Mouse (Mus musculus): ENCODE measurements around the gene Tldc2. TPM values are rescaled to one million over a fixed set of nuclear protein-coding genes. Genes with fewer than 3 reads are reported as not detected.

Gene Tldc2
- polyA plus RNA-seq, 1 experiment = not detected

- WGBS = 96% methylated on average over 4 of the region's 4 CpGs
- no peak for DNase-seq
- Histone ChIP-seq H3K4me1 (replicated peaks; ENCODE audit: control insufficient read depth, insufficient read depth, low read length) (peaks cover 5% of the 10 kb centered on the region), H3K27ac (ENCODE audit: control insufficient read depth, insufficient read depth, low read length) (no peak overlapping the region), H3K27me3 (ENCODE audit: control insufficient read depth, insufficient read depth, low read length) (no peaks in the 10 kb centered on the region), H3K36me3 (ENCODE audit: control insufficient read depth, insufficient read depth, low read length) (no peaks in the 10 kb centered on the region), H3K4me3 (ENCODE audit: control insufficient read depth, insufficient read depth, low read length) (no peak overlapping the region)
- TF ChIP-seq CTCF (IDR thresholded peaks at IDR 0.05; ENCODE audit: borderline replicate concordance, control insufficient read depth, extremely low read depth, insufficient read depth, low read length, poor library complexity) (no peak), POLR2A (IDR thresholded peaks at IDR 0.05; ENCODE audit: control insufficient read depth, extremely low read depth, insufficient read depth, low read length, poor library complexity) (no peak)
Measured at GRCm38 (mm10) chr2:157053787-157054186, 33.1 kb upstream of the Tldc2 start.

GRCm38 (mm10) chr2:157054297-157054696 is 32.6 kb upstream of the Tldc2 start:
- DNase-seq = no peak
- WGBS = 89% methylated on average over 8 of the region's 8 CpGs

GRCm38 (mm10) chr2:157054816-157055215 is 32.0 kb upstream of the Tldc2 start:
- TF ChIP-seq POLR2A (IDR thresholded peaks at IDR 0.05; ENCODE audit: control insufficient read depth, extremely low read depth, insufficient read depth, low read length, poor library complexity) = no peak
- no peak for TF ChIP-seq CTCF (IDR thresholded peaks at IDR 0.05; ENCODE audit: borderline replicate concordance, control insufficient read depth, extremely low read depth, insufficient read depth, low read length, poor library complexity)
- Histone ChIP-seq H3K36me3 (ENCODE audit: control insufficient read depth, insufficient read depth, low read length) (no peaks in the 10 kb centered on the region), H3K27ac (ENCODE audit: control insufficient read depth, insufficient read depth, low read length) (no peak overlapping the region), H3K4me1 (replicated peaks; ENCODE audit: control insufficient read depth, insufficient read depth, low read length) (peaks cover 9% of the 10 kb centered on the region), H3K27me3 (ENCODE audit: control insufficient read depth, insufficient read depth, low read length) (no peaks in the 10 kb centered on the region), H3K4me3 (ENCODE audit: control insufficient read depth, insufficient read depth, low read length) (no peak overlapping the region)
- 79% methylated on average over 5 of the region's 5 CpGs for WGBS
- no peak for DNase-seq

More at GRCm38 (mm10) chr2:157054297-157054696, 32.6 kb upstream of the Tldc2 start:
- Histone ChIP-seq H3K4me3 (ENCODE audit: control insufficient read depth, insufficient read depth, low read length) (no peak overlapping the region), H3K36me3 (ENCODE audit: control insufficient read depth, insufficient read depth, low read length) (no peaks in the 10 kb centered on the region), H3K4me1 (replicated peaks; ENCODE audit: control insufficient read depth, insufficient read depth, low read length) (peaks cover 8% of the 10 kb centered on the region), H3K27me3 (ENCODE audit: control insufficient read depth, insufficient read depth, low read length) (no peaks in the 10 kb centered on the region), H3K27ac (ENCODE audit: control insufficient read depth, insufficient read depth, low read length) (no peak overlapping the region)
- no peak for TF ChIP-seq CTCF (IDR thresholded peaks at IDR 0.05; ENCODE audit: borderline replicate concordance, control insufficient read depth, extremely low read depth, insufficient read depth, low read length, poor library complexity)
- TF ChIP-seq POLR2A (IDR thresholded peaks at IDR 0.05; ENCODE audit: control insufficient read depth, extremely low read depth, insufficient read depth, low read length, poor library complexity) = no peak

GRCm38 (mm10) chr2:157055721-157056120 is 31.1 kb upstream of the Tldc2 start:
- Histone ChIP-seq H3K4me1 (replicated peaks; ENCODE audit: control insufficient read depth, insufficient read depth, low read length) (peaks cover 9% of the 10 kb centered on the region), H3K36me3 (ENCODE audit: control insufficient read depth, insufficient read depth, low read length) (no peaks in the 10 kb centered on the region), H3K4me3 (ENCODE audit: control insufficient read depth, insufficient read depth, low read length) (no peak overlapping the region), H3K27me3 (ENCODE audit: control insufficient read depth, insufficient read depth, low read length) (no peaks in the 10 kb centered on the region), H3K27ac (ENCODE audit: control insufficient read depth, insufficient read depth, low read length) (no peak overlapping the region)
- WGBS = 96% methylated on average over 6 of the region's 6 CpGs
- DNase-seq = no peak
- TF ChIP-seq CTCF (IDR thresholded peaks at IDR 0.05; ENCODE audit: borderline replicate concordance, control insufficient read depth, extremely low read depth, insufficient read depth, low read length, poor library complexity) = no peak
- no peak for TF ChIP-seq POLR2A (IDR thresholded peaks at IDR 0.05; ENCODE audit: control insufficient read depth, extremely low read depth, insufficient read depth, low read length, poor library complexity)

GRCm38 (mm10) chr2:157057186-157057585 is 29.7 kb upstream of the Tldc2 start:
- Histone ChIP-seq H3K4me1 (replicated peaks; ENCODE audit: control insufficient read depth, insufficient read depth, low read length) (peaks cover 9% of the 10 kb centered on the region), H3K27ac (ENCODE audit: control insufficient read depth, insufficient read depth, low read length) (no peak overlapping the region), H3K4me3 (ENCODE audit: control insufficient read depth, insufficient read depth, low read length) (no peak overlapping the region), H3K36me3 (ENCODE audit: control insufficient read depth, insufficient read depth, low read length) (no peaks in the 10 kb centered on the region), H3K27me3 (ENCODE audit: control insufficient read depth, insufficient read depth, low read length) (no peaks in the 10 kb centered on the region)
- no peak for DNase-seq
- TF ChIP-seq POLR2A (IDR thresholded peaks at IDR 0.05; ENCODE audit: control insufficient read depth, extremely low read depth, insufficient read depth, low read length, poor library complexity) (no peak), CTCF (IDR thresholded peaks at IDR 0.05; ENCODE audit: borderline replicate concordance, control insufficient read depth, extremely low read depth, insufficient read depth, low read length, poor library complexity) (no peak)
- WGBS = 95% methylated on average over 3 of the region's 3 CpGs

- Histone ChIP-seq H3K27me3 (ENCODE audit: control insufficient read depth, insufficient read depth, low read length) (no peaks in the 10 kb centered on the region), H3K4me3 (ENCODE audit: control insufficient read depth, insufficient read depth, low read length) (no peak overlapping the region), H3K36me3 (ENCODE audit: control insufficient read depth, insufficient read depth, low read length) (no peaks in the 10 kb centered on the region), H3K27ac (ENCODE audit: control insufficient read depth, insufficient read depth, low read length) (no peak overlapping the region), H3K4me1 (replicated peaks; ENCODE audit: control insufficient read depth, insufficient read depth, low read length) (peaks cover 9% of the 10 kb centered on the region)
- no peak for DNase-seq
- 96% methylated on average over 4 of the region's 4 CpGs for WGBS
- no peak for TF ChIP-seq POLR2A (IDR thresholded peaks at IDR 0.05; ENCODE audit: control insufficient read depth, extremely low read depth, insufficient read depth, low read length, poor library complexity)
Measured at GRCm38 (mm10) chr2:157057758-157058157, 29.1 kb upstream of the Tldc2 start.

GRCm38 (mm10) chr2:157058342-157058998 is 28.4 kb upstream of the Tldc2 start:
- H3K4me3 ChIP-seq (ENCODE audit: control insufficient read depth, insufficient read depth, low read length) = peak overlapping the region; percentile 5; the same call in 1 of the 2 replicates

More at GRCm38 (mm10) chr2:157058342-157058998, 28.4 kb upstream of the Tldc2 start:
- DNase-seq = peak; percentile 41
- WGBS = 70% methylated on average over 18 of the region's 18 CpGs
- Histone ChIP-seq H3K36me3 (ENCODE audit: control insufficient read depth, insufficient read depth, low read length) (no peaks in the 10 kb centered on the region), H3K27ac (ENCODE audit: control insufficient read depth, insufficient read depth, low read length) (no peak overlapping the region), H3K27me3 (ENCODE audit: control insufficient read depth, insufficient read depth, low read length) (no peaks in the 10 kb centered on the region), H3K4me1 (replicated peaks; ENCODE audit: control insufficient read depth, insufficient read depth, low read length) (peaks cover 11% of the 10 kb centered on the region)
- TF ChIP-seq CTCF (IDR thresholded peaks at IDR 0.05; ENCODE audit: borderline replicate concordance, control insufficient read depth, extremely low read depth, insufficient read depth, low read length, poor library complexity) (no peak), POLR2A (IDR thresholded peaks at IDR 0.05; ENCODE audit: control insufficient read depth, extremely low read depth, insufficient read depth, low read length, poor library complexity) (no peak)
